Mouse (Mus musculus) kidney, adult 2 months (tissue): Measurements from ENCODE around the gene Dazap2.

Source experiments
- CTCF ChIP-seq: fragments of 200-500 bp; conservative IDR thresholded peaks from 2 replicates; pipeline ENCODE4 v1.5.1; 2011; ENCODE audit warnings: low read depth, mild to moderate bottlenecking, control low read depth, low read length, moderate library complexity, mixed read lengths; ENCODE audit not compliant: insufficient read depth, insufficient read length
- POLR2A ChIP-seq: fragments of 200-500 bp; IDR thresholded peaks from one replicate; pipeline ENCODE4 v1.6.1; 2011; ENCODE audit warnings: low read depth, low read length, control low read depth

- TF ChIP-seq POLR2A (no peak), CTCF (no peak)
Observed at GRCm38 (mm10) chr15:100575366-100575765, 39.8 kb upstream of the Dazap2 start.
